Mouse (Mus musculus) urinary bladder, postnatal 25 days (tissue): ENCODE measurements around the gene Bpifb9a.
"Not testable (repeated sequence)": the region's sequence is repeated elsewhere in the genome, so short reads cannot be mapped to it uniquely, and the experiment has no call there.

ENCODE experiments used
- DNase-seq: peaks from one replicate; pipeline ENCODE4 v3.0.0; 2022; ENCODE audit warnings: low spot score

Bpifb9a gene

DNA sequence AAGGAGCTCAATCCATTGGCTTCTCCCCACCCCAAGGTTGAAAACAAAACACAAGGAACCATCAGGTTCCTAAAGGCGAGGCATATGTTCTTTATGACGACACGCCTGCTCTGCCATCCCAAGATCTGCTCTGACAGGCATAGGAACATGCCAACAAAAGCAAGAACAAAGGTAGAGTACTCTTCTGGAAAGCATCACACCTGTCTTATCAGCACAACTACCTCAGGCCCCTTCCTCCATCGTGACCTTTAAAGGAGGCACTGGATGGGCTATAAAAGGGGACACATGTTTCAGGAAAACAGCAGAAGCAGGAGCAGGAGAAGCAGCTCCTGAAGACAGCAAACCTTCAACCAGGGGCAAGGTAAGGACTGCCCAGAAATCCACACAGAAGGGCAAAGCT, 49.3 kb downstream of the Bpifb9a start, which contains the start of gene Bpifb9b:
Gene Bpifb9b (plus strand): TSS at position 301 of the 400 bp plus-strand sequence.
- DNase-seq: not testable (repeated sequence)

GRCm38 (mm10) chr2:154313771-154314170, 56.1 kb downstream of the Bpifb9a start:
- not testable (repeated sequence) for DNase-seq
